Mouse (Mus musculus) CH12.LX (cell line): ENCODE measurements around the gene Pip5k1c.

Experiments
- CHD1 ChIP-seq: IDR thresholded peaks from 2 replicates; pipeline ENCODE4 v1.6.1; 2012; ENCODE audit warnings: low read depth, low read length, improper control_type of control experiment, inconsistent platforms
- CHD2 ChIP-seq: IDR thresholded peaks from 2 replicates; pipeline ENCODE4 v1.6.1; 2011; ENCODE audit warnings: low read length, improper control_type of control experiment
- CTCF ChIP-seq, 2 experiments: IDR thresholded peaks in 1 of 2; conservative IDR thresholded peaks in 1 of 2; 2 replicates each; pipeline ENCODE4 v1.5.1; 2011 to 2012; ENCODE audit warnings: low read depth in 2 of 2, low read length in 2 of 2, improper control_type of control experiment in 1 of 2, inconsistent platforms in 1 of 2, mild to moderate bottlenecking in 1 of 2, moderate library complexity in 1 of 2
- MAFK ChIP-seq: IDR thresholded peaks from 2 replicates; pipeline ENCODE4 v1.6.1; 2011; ENCODE audit warnings: low read length, improper control_type of control experiment; ENCODE audit not compliant: insufficient replicate concordance
- SIN3A ChIP-seq: IDR thresholded peaks from 2 replicates; pipeline ENCODE4 v1.6.1; 2012; ENCODE audit warnings: low read length, improper control_type of control experiment, inconsistent platforms

DNA sequence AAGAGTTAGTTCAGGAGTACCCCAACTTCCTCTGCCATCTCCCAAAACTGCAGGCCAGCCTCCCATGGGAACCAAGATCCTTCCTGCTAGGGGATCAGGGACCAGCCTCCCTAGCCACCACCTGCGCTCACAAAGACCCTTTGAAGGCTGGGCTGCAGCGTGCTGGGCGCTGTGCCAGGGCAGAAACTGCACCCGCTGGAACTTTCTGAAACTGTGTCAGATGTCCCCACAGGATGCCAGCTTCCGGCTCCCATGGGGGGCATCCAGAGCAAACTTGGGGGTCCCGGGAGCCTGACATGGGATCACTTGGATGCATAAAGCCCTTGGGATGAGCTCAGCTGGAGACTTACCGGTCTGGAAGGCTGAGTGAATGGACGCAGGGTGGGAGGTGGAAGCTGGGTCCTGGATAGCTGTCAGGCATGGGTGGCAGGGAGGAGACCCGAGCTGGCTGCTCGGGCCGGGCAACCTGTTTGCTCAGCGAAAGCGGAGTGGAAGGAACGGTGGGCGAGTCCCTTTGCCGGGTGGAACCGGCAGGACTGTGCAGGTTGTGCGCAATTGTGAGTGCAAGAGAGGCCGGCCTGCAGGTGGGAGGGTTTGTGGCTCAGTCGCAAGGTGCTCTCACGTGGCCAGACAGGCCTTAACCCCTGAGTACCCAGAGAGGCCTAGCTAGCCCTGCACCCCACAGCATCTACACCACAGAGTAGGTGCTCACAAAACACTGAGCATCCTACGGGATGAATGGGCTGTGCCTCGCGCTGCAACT lies 1.9 kb upstream of the Pip5k1c start:
- TF ChIP-seq CHD2 (no peak), SIN3A (no peak), MAFK (no peak), CTCF (conservative IDR thresholded peaks at IDR 0.05 in 1 of 2, IDR thresholded peaks at IDR 0.05 in 1 of 2; ENCODE audit: low read depth in 2 of 2, low read length in 2 of 2) (no peak), CHD1 (no peak)
